Mouse (Mus musculus) limb, embryonic 10.5 days (tissue): ENCODE measurements around the gene Lsp1. TPM values are rescaled to one million over a fixed set of nuclear protein-coding genes. Genes with fewer than 3 reads are reported as not detected.

Source experiments
- DNase-seq: peaks from one replicate; pipeline ENCODE4 v3.0.0-alpha.2; 2017; ENCODE audit warnings: low spot score
- H3K27ac ChIP-seq: fragments of 300-500 bp; sonication (generic); 2 replicates; pipeline ENCODE4 v1.5.1; 2016; ENCODE audit warnings: mild to moderate bottlenecking
- H3K27me3 ChIP-seq: fragments of 300-500 bp; sonication (generic); 2 replicates; pipeline ENCODE4 v1.6.1; 2016; ENCODE audit warnings: low read depth, mild to moderate bottlenecking; ENCODE audit not compliant: poor library complexity, severe bottlenecking
- H3K36me3 ChIP-seq: fragments of 300-500 bp; sonication (generic); 2 replicates; pipeline ENCODE4 v1.6.1; 2016; ENCODE audit warnings: mild to moderate bottlenecking, moderate library complexity
- H3K4me1 ChIP-seq: fragments of 300-500 bp; sonication (generic); 2 replicates; pipeline ENCODE4 v1.6.1; 2016
- H3K4me3 ChIP-seq: fragments of 300-500 bp; sonication (generic); 2 replicates; pipeline ENCODE4 v1.5.1; 2016; ENCODE audit warnings: mild to moderate bottlenecking, moderate library complexity
- H3K9me3 ChIP-seq: fragments of 300-500 bp; sonication (generic); replicated peaks from 2 replicates; pipeline ENCODE4 v1.6.1; 2016; ENCODE audit warnings: mild to moderate bottlenecking
- WGBS: fragments of 180-500 bp; shearing (Covaris S2); methylation state at CpG from one replicate; pipeline ENCODE4 v1.1.7; 2016; 5-methylcytosine and 5-hydroxymethylcytosine counted together
- polyA plus RNA-seq: library from polyadenylated mRNA; unstranded; fragments of >200 nt; fragmentation: Nextera tagmentation; extraction: Ambion mirVana; gene quantifications from 2 replicates; pipeline ENCODE4 v1.2.1, GENCODE M21; 2016

Gene Lsp1
- polyA plus RNA-seq, 1 experiment from 2014 or later = 28.7 TPM

GRCm38 (mm10) chr7:142434137-142434865, 26.3 kb upstream of the Lsp1 start, which contains the start of gene Syt8:
Gene Syt8, plus strand, starts transcription at chr7:142434850.
- DNase-seq = no peak
- Histone ChIP-seq H3K4me3 (no peak within 1 kb of the TSS), H3K27me3 (no peaks in the 10 kb centered on the region), H3K36me3 (no peaks in the 10 kb centered on the region), H3K27ac (peak within 1 kb of the TSS; percentile 77), H3K4me1 (peaks cover 25% of the 10 kb centered on the region), H3K9me3 (no peaks in the 10 kb centered on the region)
- 83% methylated on average over 10 of the region's 10 CpGs for WGBS

- H3K9me3 ChIP-seq = no peaks in the 10 kb centered on the region
- H3K27me3 ChIP-seq = no peaks in the 10 kb centered on the region
- WGBS = 19% methylated on average over 4 of the region's 4 CpGs
- H3K27ac ChIP-seq = peak overlapping the region; percentile 77; the same call in 1 of the 2 replicates
- peak; percentile 67 for DNase-seq
- H3K4me1 ChIP-seq = peaks cover 26% of the 10 kb centered on the region
- no peak overlapping the region for H3K4me3 ChIP-seq
- H3K36me3 ChIP-seq = no peaks in the 10 kb centered on the region
Measured at GRCm38 (mm10) chr7:142435524-142435923, 25.1 kb upstream of the Lsp1 start.

GRCm38 (mm10) chr7:142437324-142437723, 23.3 kb upstream of the Lsp1 start:
- Histone ChIP-seq H3K27ac (peak overlapping the region; percentile 47; the same call in 1 of the 2 replicates), H3K4me3 (no peak overlapping the region), H3K36me3 (no peaks in the 10 kb centered on the region), H3K4me1 (peaks cover 44% of the 10 kb centered on the region), H3K27me3 (no peaks in the 10 kb centered on the region), H3K9me3 (no peaks in the 10 kb centered on the region)
- WGBS = 88% methylated on average over 5 of the region's 5 CpGs
- DNase-seq = peak; percentile 33

- no peaks in the 10 kb centered on the region for H3K27me3 ChIP-seq
- peak overlapping the region; percentile 87 for H3K27ac ChIP-seq
- H3K4me1 ChIP-seq = peaks cover 50% of the 10 kb centered on the region
- no peak for DNase-seq
- H3K4me3 ChIP-seq = no peak overlapping the region
- no peaks in the 10 kb centered on the region for H3K9me3 ChIP-seq
- H3K36me3 ChIP-seq = no peaks in the 10 kb centered on the region
- WGBS = 88% methylated on average over 14 of the region's 14 CpGs
Measured at GRCm38 (mm10) chr7:142439966-142440365, 20.6 kb upstream of the Lsp1 start.

GRCm38 (mm10) chr7:142440657-142441114, 19.9 kb upstream of the Lsp1 start:
- no peaks in the 10 kb centered on the region for H3K27me3 ChIP-seq
- peaks cover 46% of the 10 kb centered on the region for H3K4me1 ChIP-seq
- WGBS = 51% methylated on average over 5 of the region's 5 CpGs
- no peak overlapping the region for H3K4me3 ChIP-seq
- H3K36me3 ChIP-seq = no peaks in the 10 kb centered on the region
- H3K27ac ChIP-seq = peak overlapping the region; percentile 87
- DNase-seq = peak; percentile 74
- no peaks in the 10 kb centered on the region for H3K9me3 ChIP-seq

- peak within 1 kb of the TSS; percentile 87 for H3K27ac ChIP-seq
- H3K27me3 ChIP-seq = no peaks in the 10 kb centered on the region
- H3K4me3 ChIP-seq = no peak within 1 kb of the TSS
- no peaks in the 10 kb centered on the region for H3K36me3 ChIP-seq
- WGBS = 80% methylated on average over 9 of the region's 9 CpGs
- DNase-seq = no peak
- no peaks in the 10 kb centered on the region for H3K9me3 ChIP-seq
- peaks cover 46% of the 10 kb centered on the region for H3K4me1 ChIP-seq
Measured at GRCm38 (mm10) chr7:142441585-142441984, 19.0 kb upstream of the Lsp1 start, which contains the start of gene Tnni2. Gene Tnni2, plus strand, starts transcription at chr7:142441808.

GRCm38 (mm10) chr7:142442081-142442907, 18.3 kb upstream of the Lsp1 start:
- WGBS = 72% methylated on average over 9 of the region's 9 CpGs
- Histone ChIP-seq H3K4me1 (peaks cover 39% of the 10 kb centered on the region), H3K27me3 (no peaks in the 10 kb centered on the region), H3K36me3 (no peaks in the 10 kb centered on the region), H3K27ac (peak overlapping the region; percentile 87), H3K9me3 (no peaks in the 10 kb centered on the region), H3K4me3 (no peak overlapping the region)
- no peak for DNase-seq

GRCm38 (mm10) chr7:142442908-142443420, 17.6 kb upstream of the Lsp1 start:
- H3K27ac ChIP-seq = peak overlapping the region; percentile 87
- no peaks in the 10 kb centered on the region for H3K9me3 ChIP-seq
- 94% methylated on average over 7 of the region's 7 CpGs for WGBS
- H3K27me3 ChIP-seq = no peaks in the 10 kb centered on the region
- H3K4me3 ChIP-seq = no peak overlapping the region
- H3K36me3 ChIP-seq = no peaks in the 10 kb centered on the region
- peaks cover 38% of the 10 kb centered on the region for H3K4me1 ChIP-seq
- no peak for DNase-seq

GRCm38 (mm10) chr7:142443474-142443873, 17.1 kb upstream of the Lsp1 start:
- Histone ChIP-seq H3K27ac (peak overlapping the region; percentile 87), H3K4me3 (no peak overlapping the region), H3K9me3 (no peaks in the 10 kb centered on the region), H3K36me3 (no peaks in the 10 kb centered on the region), H3K4me1 (peaks cover 38% of the 10 kb centered on the region), H3K27me3 (no peaks in the 10 kb centered on the region)
- WGBS = 91% methylated on average over 5 of the region's 5 CpGs
- no peak for DNase-seq

GRCm38 (mm10) chr7:142444171-142444570, 16.4 kb upstream of the Lsp1 start:
- DNase-seq = no peak
- Histone ChIP-seq H3K27ac (peak overlapping the region; percentile 87), H3K27me3 (no peaks in the 10 kb centered on the region), H3K36me3 (no peaks in the 10 kb centered on the region), H3K4me1 (peaks cover 38% of the 10 kb centered on the region), H3K9me3 (no peaks in the 10 kb centered on the region), H3K4me3 (no peak overlapping the region)
- WGBS = 98% methylated on average over 6 of the region's 6 CpGs

- Histone ChIP-seq H3K27ac (0 out of 2 replicates have a peak overlapping the region, but pooled peaks have one; percentile 87), H3K4me3 (no peak overlapping the region), H3K9me3 (no peaks in the 10 kb centered on the region), H3K27me3 (no peaks in the 10 kb centered on the region), H3K36me3 (no peaks in the 10 kb centered on the region), H3K4me1 (peaks cover 33% of the 10 kb centered on the region)
- no peak for DNase-seq
- WGBS = 92% methylated on average over 6 of the region's 6 CpGs
Measured at GRCm38 (mm10) chr7:142445324-142445723, 15.3 kb upstream of the Lsp1 start.

GRCm38 (mm10) chr7:142446264-142446663, 14.3 kb upstream of the Lsp1 start:
- Histone ChIP-seq H3K9me3 (no peaks in the 10 kb centered on the region), H3K4me1 (peaks cover 24% of the 10 kb centered on the region), H3K36me3 (no peaks in the 10 kb centered on the region), H3K27me3 (no peaks in the 10 kb centered on the region), H3K27ac (no peak overlapping the region), H3K4me3 (no peak overlapping the region)
- WGBS = 86% methylated on average over 4 of the region's 4 CpGs
- no peak for DNase-seq
